Mouse (Mus musculus): ENCODE measurements around the gene Dbndd2. TPM values are rescaled to one million over a fixed set of nuclear protein-coding genes. Genes with fewer than 3 reads are reported as not detected.

Gene Dbndd2
- 10 to 100 TPM; 58.9 to 61.0 TPM for total RNA-seq (2021)
- long read RNA-seq, transcript Dbndd2-202 (4 exons, 1,658 nt) = major isoform, 51 of 64 reads
- long read RNA-seq, transcript Dbndd2-201 (3 exons, 1,338 nt) = minor isoform, 5 of 64 reads
- long read RNA-seq, partial matches to known transcripts = 0 of 64 reads
- long read RNA-seq, other reads (novel, unspliced or antisense) = 5 of 64 reads

DNA sequence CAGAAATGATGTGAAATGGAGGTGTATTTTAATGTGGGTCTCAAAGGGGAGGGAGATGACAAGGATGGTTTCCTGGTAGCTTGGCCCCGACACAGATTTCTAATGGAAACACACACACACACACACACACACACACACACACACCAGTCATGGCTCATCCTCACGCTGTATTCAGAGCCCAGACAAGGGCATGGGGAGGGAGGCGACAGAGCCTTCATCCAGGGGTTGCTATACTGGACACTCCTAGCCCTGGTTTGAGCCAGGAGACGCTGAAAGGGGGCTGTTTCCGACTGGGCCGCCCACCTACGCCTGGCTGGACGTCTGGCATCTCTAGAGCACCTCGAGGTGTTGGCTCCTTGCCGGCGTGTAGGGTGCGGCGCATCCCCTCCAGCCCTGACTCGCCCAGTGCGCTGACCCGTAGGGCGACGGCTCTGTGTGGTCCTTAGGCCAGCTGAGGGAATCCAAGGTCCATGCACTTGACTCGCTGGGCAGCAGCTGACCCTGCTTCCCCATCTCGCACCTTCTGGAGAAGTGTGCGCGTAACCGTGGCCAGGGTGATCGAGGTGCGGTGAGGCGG, at the start of gene Dbndd2:
Gene Dbndd2 (plus strand): TSS at position 426 of the 577 bp plus-strand sequence.
- peak in 1 of 2 experiments; percentile 64 for DNase-seq (ENCODE audit: low spot score in 2 of 2)

DNA sequence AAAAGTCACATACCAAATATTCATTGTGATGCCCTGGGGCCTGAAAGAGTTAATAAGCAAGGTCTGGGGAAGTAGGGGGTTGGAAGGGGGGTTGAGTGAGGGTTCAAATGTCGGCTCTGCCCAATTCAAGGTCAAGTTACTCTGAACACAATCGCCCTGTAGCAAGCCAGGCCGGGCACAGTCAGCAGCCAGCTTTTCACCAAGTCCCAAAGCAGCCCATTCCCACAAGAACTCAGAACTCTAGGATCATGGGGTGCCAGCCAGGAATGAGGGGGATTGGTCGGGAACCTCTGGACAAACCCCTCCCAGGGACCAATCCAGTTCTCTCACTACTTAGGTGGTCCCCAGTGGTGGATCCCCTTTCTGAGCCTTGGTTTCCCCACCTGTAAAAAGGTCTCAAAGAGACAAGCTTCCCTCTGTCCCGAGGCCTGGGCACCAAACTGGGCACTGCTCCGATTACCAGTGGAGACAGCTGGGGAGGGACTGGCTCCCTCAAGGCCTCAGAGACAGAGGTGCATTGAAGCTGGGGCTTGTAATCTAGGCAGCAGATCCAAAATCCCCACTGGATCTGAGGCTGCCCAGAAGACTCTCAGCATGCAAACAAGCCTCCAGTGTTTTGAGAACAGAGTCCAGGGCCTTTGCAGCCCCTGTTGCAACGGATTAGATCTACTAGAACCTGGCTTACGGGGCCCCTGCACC, 49.5 kb upstream of the Dbndd2 start:
- peak; percentile 53 to 65 for DNase-seq (ENCODE audit: low spot score in 2 of 2)

DNA sequence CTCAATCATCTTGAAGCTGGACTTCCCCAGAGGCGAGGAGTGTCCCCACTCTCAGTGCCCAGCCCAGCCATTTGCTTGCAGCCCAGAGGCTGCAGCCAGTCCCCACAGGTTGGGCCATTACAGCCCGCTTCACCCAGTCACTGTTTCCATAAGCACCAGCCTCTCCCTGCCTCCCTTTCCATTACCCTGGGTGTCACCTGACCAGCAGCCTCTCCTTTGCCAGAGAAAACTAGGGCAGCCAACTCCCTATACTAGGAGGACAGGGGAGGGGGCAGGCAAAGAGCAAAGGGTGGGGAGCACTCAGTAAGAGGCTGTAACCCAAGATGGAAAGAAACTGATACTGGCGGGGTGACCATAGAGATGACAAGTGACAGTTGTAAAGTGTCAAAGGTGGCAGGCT, 48.9 kb upstream of the Dbndd2 start:
- no peak for DNase-seq (ENCODE audit: low spot score in 2 of 2)

DNA sequence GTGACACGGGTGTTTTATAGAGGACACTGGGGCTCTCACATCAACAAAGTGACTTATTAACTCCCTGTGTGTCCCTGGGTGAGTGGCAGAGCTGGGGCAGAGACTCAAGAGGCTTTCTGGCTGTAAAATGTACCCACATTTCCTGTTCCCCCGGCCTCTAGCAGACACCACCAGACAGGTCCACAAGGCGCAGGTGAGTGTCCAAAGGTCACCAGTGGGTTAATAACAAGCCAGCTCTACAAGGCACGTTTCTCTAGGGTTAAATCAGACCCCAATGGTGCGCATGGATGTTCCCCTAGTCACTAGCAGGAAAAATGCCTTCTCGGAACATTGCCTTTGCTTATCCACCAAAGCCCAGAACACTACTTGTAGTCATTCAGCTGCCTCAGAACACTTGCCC, 48.2 kb upstream of the Dbndd2 start:
- DNase-seq (ENCODE audit: low spot score in 2 of 2) = no peak

DNA sequence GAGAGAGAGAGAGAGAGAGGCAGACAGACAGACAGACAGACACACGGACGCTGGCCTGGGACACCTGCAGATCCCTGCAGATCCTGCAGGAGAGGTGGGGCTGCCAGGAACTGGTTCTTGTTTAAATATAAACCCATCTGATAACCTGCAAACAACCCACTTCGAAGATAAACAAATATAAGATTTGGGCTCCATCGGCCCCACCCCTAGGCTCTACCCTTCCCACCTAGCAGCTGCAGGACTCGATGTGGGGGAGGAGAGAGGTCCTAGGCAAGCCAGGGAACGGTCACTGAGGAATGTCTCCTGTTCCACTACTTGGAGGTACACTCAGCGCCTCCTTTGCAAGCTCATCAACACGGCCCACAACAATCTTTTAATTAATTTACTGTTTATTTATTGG, 47.6 kb upstream of the Dbndd2 start:
- no peak for DNase-seq (ENCODE audit: low spot score in 2 of 2)

DNA sequence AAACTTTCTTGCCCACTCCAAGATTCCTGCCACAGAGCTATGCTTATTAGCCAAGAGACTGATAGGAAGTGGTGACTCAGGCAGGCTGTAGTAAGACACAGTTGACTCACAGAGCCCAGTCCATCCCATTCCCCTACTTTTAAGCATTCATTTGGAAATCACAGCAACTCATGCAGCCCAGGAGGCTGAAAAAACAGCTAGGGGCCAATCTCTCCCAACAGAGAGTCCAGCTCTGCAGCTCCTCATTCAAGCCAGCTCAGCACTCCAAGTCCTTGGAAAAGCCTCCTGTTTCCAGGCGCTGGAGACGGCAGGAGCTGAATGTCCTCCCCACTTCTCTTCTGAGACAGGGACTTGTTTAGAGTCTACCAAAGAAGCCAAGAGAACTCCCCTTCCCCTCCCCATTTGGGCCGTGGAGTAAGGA, 46.9 kb upstream of the Dbndd2 start:
- peak in 1 of 2 experiments; percentile 49 for DNase-seq (ENCODE audit: low spot score in 2 of 2)

DNA sequence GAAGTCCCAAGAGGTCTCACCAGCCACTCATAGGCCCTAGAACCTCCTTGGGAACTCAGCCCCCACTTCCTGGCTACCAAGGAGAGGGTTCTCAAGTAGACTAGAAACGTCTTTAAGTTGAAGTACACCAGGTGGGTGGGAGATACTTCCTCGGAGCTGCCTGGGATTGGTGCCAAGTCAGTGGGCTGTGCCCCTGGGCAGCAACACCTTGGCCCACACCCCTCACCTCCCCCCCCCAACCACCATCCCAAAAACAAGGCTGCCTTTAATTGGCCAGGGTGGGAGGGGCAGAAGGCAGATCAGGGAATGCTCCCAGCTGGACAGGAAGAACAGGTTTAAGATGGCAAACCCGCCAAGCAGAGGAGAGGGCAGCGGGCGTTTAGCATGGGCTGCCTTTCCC, 45.6 kb upstream of the Dbndd2 start:
- DNase-seq (ENCODE audit: low spot score in 2 of 2) = no peak

DNA sequence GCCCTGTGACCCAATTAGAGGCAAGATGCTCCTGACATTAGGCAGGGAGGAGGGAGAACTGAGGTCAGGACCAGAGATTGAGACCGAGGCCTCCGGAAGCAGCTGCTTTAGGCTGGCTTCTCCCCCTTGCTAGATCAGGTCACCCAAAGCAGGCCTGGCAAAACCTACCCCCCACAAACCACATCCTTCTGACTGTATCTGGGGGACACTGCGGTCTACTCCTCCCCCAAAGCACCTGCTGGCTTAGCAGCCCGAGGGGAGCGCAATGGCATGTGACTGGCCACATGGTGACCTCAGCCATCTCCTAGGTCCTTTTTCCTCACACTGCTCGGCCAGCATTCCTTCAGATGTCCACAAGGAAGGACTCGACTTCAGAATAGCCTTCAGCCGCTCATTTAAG, 44.8 kb upstream of the Dbndd2 start:
- DNase-seq (ENCODE audit: low spot score in 2 of 2) = no peak

DNA sequence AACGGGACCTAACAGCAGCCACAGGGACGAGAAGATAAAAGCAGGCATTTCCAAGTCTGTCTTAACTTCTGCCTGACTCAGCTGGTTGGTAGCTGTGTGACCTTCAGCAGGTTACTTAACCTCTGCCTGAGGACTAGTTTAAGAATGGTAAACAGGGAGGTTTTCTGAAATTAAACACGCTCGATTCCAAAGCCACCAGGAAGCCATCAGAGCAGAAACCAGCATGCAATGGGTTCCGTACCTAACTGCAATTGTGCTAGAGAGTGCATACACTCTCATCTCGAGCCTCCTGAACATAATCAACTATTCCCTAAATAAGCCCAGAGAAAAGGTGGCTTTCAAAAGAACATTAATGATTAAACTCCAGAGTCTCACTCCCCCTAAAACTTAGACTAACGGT, 44.2 kb upstream of the Dbndd2 start:
- DNase-seq (ENCODE audit: low spot score in 2 of 2) = no peak

DNA sequence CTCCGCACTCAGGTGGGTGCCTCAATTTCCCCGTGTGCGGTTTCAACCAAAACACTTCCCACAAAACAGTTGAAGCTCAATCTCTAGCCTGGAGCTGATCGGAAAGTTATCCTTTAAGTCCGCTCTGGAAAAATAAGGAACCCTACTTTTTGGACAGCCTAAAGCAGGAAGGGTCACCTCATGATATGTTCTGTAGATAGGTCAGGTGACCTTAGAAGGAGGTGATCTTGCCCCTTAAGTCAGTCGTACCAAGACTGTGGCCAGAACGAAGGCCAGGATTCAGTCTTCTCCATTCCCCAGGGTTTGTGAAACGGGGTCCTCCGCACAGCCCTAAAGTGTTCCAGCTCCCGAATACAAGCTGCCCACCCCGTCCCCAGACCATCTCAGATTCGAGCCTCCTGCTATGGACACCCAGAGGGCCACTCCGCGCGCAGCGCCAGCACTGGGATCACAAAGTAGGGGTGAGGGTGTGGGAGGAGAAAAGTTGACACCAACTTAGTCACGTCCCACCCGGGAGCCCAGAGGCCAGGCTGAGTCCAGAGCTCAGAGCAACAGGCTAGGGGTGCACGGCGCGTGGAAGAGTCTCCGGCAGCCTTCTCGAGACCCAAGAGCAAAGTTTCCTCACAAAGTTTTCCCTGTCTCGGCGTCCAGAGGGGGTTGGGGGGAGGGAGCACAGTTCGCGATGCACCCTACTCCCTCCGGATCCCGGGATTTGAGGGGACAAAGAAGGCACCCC, 43.4 kb upstream of the Dbndd2 start:
- no peak for DNase-seq (ENCODE audit: low spot score in 2 of 2)

DNA sequence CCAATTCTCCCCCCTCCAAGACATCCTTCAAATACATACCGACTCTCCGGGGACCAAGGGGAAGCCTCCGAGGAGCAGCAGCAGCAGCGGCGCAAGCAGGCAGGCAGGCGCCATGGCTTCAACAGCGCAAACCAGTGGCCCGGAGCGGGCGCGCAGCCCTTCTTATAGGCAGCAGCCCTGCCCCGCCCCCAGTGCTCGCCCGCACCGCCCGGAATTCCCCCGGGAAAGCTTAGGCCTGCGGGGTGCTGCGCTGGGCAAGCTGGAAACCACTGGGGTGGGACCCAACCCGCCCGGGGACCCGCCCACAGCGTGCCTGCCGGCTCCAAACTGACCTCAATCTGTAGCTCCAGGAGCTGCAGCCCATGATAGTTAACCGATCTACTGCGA, 42.9 kb upstream of the Dbndd2 start:
- peak; percentile 75 to 85 for DNase-seq (ENCODE audit: low spot score in 2 of 2)

DNA sequence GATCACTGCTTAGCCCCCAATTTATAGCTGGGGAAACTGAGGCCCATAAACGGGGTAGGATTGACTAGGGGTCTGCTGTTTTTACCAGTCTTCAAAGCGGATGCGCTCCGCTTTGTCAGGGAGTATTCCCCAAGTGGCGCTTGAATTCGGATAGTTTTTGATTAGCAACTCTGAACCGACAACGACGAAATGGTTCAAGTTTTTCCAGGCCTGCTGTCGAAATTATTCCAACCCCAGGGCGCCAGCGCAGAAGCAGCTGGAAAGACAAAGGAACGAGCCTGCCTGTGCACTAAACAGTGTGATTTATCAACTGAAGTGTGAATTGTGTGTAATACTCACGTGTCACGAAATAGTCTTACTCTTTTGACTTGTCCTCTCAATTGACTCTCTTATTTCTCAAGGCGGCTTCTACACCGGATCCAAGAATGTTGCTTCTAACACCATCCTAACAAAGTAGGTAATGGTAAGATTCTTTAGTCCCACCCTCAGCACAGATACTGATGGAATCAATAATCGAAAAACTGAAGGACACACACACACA, 42.4 kb upstream of the Dbndd2 start, which contains the start of gene Sdc4:
Gene Sdc4 (minus strand): TSS at position 428 of the 541 bp plus-strand sequence.
- no peak for DNase-seq (ENCODE audit: low spot score in 2 of 2)

DNA sequence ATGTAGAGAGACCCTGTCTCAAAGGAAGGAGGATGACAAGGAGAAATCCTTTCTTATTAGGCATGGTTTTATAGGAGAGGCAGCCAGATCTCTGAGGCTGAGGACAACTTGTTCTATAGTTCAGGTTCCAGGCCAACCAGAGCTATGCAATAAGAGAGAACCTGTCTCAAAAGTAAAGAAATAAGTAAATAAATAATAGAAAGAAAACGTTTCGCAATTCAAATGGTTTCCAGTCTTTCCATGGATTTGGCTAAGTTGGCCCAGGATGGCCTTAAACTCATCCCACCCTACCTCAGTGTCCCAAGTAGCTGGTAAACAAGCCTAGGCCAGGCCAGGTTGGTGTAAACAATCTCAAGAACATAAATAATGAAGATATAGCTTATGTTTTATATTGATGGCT, 41.2 kb upstream of the Dbndd2 start:
- DNase-seq (ENCODE audit: low spot score in 2 of 2) = no peak

DNA sequence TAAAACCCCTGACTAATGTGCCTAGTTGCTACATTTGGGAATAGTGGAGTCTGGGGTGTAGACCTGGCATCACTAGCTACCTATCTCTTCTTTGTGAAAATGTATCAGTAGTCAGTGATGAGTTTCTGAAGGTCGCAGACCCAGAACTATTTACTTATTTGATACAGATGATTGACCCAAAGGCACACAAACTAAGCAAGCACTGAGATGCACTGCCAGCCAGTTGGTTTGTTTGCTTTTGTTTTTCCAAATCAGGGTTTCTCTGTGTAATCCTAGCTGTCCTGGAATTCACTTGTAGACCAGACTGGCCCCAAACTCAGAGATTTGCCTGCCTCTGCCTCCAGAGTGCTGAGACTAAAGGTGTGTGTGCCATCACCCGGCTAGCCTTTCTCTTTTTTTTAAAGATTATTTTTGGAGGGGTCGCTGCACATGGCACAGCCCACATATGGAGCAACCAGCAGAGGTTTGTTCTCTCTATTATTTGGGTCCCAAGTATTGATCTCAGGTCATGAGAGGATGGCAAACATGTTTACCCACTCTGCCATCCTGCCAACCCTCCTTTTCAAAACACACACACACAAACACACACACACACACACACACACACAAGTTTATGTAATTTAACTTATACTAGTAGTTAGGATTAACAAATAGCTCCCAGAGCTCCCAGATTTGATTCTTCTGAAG, 40.4 kb upstream of the Dbndd2 start:
- no peak for DNase-seq (ENCODE audit: low spot score in 2 of 2)

DNA sequence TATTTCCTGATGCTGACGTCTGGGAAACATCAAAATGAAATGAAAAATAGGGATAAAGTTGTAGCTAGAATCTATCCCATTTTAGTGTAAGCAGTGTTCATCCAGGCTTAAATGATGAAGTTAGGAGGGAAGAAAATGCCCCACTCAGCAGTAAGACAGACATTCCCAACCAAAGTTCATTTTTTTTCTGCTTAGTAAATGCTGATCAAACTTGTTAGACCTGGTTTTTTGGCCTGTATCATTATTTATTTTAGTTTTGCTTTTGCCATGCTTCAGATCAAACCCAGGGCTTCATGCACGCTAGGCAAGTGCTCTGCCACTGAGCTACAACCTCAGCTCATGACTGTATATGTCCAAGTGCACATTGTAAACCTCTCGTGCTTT, 39.8 kb upstream of the Dbndd2 start:
- no peak for DNase-seq (ENCODE audit: low spot score in 2 of 2)

DNA sequence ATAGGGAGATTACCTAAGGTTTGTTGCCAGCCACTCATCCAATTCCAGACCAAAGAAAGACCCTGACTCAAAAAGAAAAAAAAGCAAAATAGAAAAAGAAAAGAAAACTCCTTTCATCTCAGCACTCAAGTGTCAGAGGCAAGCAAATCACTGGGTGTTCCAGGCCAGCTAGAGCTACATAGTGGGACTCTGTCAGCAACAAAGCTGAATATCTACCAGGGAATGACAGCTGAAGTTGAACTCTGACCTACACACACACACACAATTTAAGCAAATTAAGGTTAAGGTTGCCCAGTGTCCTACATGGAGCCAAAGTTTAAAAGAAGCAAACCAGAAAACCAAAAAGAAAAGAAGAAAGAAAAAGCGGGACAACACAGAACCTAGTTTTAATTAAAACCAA, 37.8 kb upstream of the Dbndd2 start:
- no peak for DNase-seq (ENCODE audit: low spot score in 2 of 2)

DNA sequence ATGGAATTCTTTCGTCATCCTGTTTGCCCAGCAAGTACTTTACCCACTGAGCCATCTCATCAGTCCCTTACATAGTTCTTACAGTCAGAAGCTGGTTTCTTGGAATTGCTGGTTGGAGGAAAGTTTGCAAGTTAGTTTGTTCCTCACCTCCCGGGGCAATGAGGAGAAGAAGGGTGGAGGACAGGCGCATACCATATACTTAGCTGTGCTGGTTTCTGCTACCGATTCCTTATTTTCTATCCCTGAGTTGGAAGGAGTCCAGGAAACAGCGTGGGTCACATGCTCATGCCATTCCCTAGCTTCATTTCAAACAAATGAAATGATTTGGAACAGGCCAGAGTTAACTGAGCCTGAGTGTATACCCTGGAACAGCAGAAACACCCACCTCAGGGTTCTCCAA, 37.0 kb upstream of the Dbndd2 start:
- DNase-seq (ENCODE audit: low spot score in 2 of 2) = no peak

DNA sequence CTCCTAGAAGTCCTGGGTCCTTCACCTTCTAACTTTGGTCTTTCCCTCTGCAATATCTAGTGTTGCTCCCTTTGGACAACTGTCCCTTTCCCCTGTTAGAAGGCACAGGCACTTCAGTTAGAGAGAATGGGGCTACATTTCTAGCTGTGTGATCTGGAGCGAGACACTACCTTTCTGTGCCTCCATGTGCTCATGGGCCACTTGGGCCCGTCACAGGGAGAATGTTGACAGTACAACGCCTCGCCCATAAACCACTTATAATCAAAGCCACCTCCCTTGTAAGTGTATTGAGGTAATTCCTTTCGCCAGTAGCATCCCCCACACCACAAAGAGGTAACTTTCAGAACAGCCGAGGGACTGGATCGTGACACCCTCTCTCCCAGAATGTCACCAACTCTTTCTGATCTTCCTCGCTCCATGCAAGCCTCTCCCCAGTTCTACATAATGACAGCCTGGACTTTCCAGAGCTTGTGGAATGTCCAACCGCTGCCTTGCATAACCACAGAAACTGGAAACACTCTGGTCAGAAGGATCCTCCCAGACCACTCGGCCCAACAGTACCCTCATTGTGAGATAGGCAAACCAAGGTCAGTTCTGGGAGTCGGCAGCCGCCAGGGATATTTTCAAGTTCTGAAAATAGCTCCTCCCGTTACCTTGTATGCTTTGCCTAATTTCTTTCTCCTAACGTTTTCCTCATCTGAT, 36.4 kb upstream of the Dbndd2 start:
- DNase-seq (ENCODE audit: low spot score in 2 of 2) = no peak

DNA sequence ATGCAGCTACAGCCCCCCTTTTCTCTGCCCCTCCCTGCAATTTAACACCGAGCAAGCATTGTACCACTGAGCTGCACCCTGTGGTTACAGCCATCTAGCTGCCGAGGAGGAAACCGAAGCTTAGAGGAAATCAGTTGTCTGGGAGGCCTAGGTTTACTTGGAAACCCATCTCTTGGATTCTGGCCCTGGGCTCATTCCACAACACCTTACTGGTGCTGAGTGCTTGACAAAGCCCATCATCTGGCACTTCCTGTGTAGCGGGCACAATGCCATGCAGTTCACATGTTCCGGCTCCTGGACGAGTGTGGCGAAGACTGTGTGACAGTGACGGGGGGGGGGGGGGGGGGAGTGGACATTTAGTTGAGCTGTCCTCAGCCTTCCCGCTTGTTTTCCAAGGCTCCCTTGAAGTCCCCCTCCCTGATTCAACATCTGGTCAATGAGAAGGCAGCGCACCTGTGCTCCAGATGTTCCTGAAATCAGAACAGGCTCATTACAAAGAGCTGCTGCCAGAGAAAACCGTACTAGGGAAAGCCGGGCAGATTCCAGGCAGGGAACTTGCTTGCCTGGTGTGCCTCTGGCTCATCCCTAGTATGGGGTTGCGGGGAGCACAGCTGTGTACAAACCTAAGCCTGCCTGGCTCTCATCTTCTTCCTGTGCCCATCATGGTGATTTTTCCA, 33.8 kb upstream of the Dbndd2 start:
- no peak for DNase-seq (ENCODE audit: low spot score in 2 of 2)
